Mouse (Mus musculus): ENCODE measurements around the gene Noc4l.

- no peak for TF ChIP-seq POLR2A (IDR thresholded peaks at IDR 0.05; ENCODE audit: borderline replicate concordance, insufficient read depth, low read length)
- no peak for TF ChIP-seq CTCF (IDR thresholded peaks at IDR 0.05; ENCODE audit: borderline replicate concordance, insufficient read depth, low read depth, low read length)
Observed at GRCm38 (mm10) chr5:110665486-110666121, 12.4 kb upstream of the Noc4l start.

All from cerebellum, adult 2 months (tissue).